Mouse (Mus musculus): ENCODE measurements around the gene Slc5a4b. TPM values are rescaled to one million over a fixed set of nuclear protein-coding genes. Genes with fewer than 3 reads are reported as not detected.

Slc5a4b gene
- polyA plus RNA-seq (2014; fragmentation: Nextera tagmentation; extraction: Ambion mirVana): not detected in 2 replicates

DNA sequence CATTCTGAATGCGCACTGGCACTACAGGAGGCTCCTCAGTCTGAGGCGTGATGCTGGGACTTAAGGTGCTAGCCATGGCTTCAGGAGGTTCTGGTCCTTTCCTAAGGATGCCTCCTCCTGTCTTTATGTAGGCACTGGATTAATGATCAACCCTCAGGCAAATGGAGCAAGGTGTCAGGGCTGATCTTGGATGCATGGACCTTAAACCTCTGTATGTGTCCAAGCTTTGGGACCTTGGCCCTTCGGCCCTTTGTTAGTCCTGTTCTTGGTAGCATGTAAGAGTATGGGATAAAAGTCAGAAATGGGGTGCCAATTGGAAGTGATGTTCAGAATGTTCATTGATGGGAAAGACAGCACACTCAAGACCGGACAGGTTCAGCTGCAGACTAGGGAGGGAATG lies at the start of gene Slc5a4b:
Gene Slc5a4b (minus strand): TSS at position 101 of the 400 bp plus-strand sequence.
- Histone ChIP-seq H3K9me3 (replicated peaks; ENCODE audit: control insufficient read depth, low read length) (no peaks in the 10 kb centered on the region), H3K4me3 (ENCODE audit: low read depth, low read length) (no peak within 1 kb of the TSS), H3K9ac (replicated peaks; ENCODE audit: low read length) (no peak within 1 kb of the TSS), H3K27ac (replicated peaks; ENCODE audit: low read depth, low read length) (no peak within 1 kb of the TSS), H3K4me2 (ENCODE audit: low read depth, low read length) (no peak within 1 kb of the TSS), H3K4me1 (ENCODE audit: control insufficient read depth, insufficient read depth, low read length) (no peaks in the 10 kb centered on the region), H3K27me3 (ENCODE audit: control insufficient read depth, insufficient read depth, low read length) (no peaks in the 10 kb centered on the region), H3K36me3 (replicated peaks; ENCODE audit: control insufficient read depth, insufficient read depth, low read depth, low read length) (no peaks in the 10 kb centered on the region)
- ATAC-seq (replicated peaks; ENCODE audit: insufficient number of reproducible peaks, low FRiP score, low TSS enrichment, low read depth) (no peak), DNase-seq (ENCODE audit: low spot score) (no peak)
- WGBS: 89% methylated on average over 4 of the region's 4 CpGs

DNA sequence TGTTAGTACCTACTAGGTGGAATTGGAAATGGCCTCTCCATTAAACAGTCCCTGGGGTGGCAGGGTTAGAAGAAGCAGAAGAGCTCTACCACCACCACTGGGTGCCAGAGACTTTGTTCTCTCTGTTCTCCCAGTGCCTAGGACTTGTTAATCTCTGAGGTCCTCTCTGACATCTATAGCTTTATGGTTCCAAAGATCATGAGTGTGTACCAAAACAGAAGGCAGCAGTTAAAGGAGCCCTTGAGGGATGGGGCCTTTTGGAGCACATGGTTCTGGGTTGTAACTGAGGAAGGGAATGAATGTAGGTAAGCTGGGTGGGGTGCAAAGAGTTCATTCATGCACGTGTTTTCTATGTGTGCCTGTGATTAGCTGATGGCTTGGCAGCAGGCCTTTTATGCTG lies 47.2 kb upstream of the Slc5a4b start:
- Histone ChIP-seq H3K4me2 (ENCODE audit: low read depth, low read length) (no peak overlapping the region), H3K4me3 (ENCODE audit: low read depth, low read length) (no peak overlapping the region), H3K4me1 (ENCODE audit: control insufficient read depth, insufficient read depth, low read length) (no peaks in the 10 kb centered on the region), H3K9me3 (replicated peaks; ENCODE audit: control insufficient read depth, low read length) (no peaks in the 10 kb centered on the region), H3K27ac (replicated peaks; ENCODE audit: low read depth, low read length) (no peak overlapping the region), H3K9ac (replicated peaks; ENCODE audit: low read length) (no peak overlapping the region), H3K36me3 (replicated peaks; ENCODE audit: control insufficient read depth, insufficient read depth, low read depth, low read length) (no peaks in the 10 kb centered on the region), H3K27me3 (ENCODE audit: control insufficient read depth, insufficient read depth, low read length) (no peaks in the 10 kb centered on the region)
- ATAC-seq (replicated peaks; ENCODE audit: insufficient number of reproducible peaks, low FRiP score, low TSS enrichment, low read depth) (no peak), DNase-seq (ENCODE audit: low spot score) (no peak)
- WGBS: 63% methylated on average over 1 of the region's 1 CpGs

DNA sequence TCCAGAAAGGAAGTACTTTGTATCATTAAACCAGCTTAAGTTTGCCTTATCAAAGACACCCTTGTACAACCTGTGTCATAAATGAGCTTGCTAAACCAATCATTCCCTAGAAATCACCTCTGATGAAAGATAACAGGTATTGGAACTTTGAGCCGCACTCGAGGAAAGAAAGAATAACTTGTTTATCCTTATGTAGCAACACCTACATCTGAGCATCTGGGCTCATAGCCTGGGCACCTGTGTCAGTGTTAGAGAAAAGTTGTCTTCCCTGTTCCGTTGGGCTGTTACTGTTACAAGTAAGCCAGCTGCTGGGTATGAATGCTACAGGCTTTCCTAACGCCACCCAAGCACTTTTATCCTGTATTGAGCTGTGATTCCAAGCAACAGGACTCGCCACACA lies 46.8 kb upstream of the Slc5a4b start:
- H3K4me1 ChIP-seq (ENCODE audit: control insufficient read depth, insufficient read depth, low read length): no peaks in the 10 kb centered on the region
- H3K4me2 ChIP-seq (ENCODE audit: low read depth, low read length): no peak overlapping the region
- H3K27me3 ChIP-seq (ENCODE audit: control insufficient read depth, insufficient read depth, low read length): no peaks in the 10 kb centered on the region
- no peak for DNase-seq (ENCODE audit: low spot score)
- no peaks in the 10 kb centered on the region for H3K36me3 ChIP-seq (replicated peaks; ENCODE audit: control insufficient read depth, insufficient read depth, low read depth, low read length)
- no peak overlapping the region for H3K9ac ChIP-seq (replicated peaks; ENCODE audit: low read length)
- H3K9me3 ChIP-seq (replicated peaks; ENCODE audit: control insufficient read depth, low read length): no peaks in the 10 kb centered on the region
- no peak overlapping the region for H3K27ac ChIP-seq (replicated peaks; ENCODE audit: low read depth, low read length)
- ATAC-seq (replicated peaks; ENCODE audit: insufficient number of reproducible peaks, low FRiP score, low TSS enrichment, low read depth): no peak
- WGBS: 87% methylated on average over 5 of the region's 5 CpGs
- no peak overlapping the region for H3K4me3 ChIP-seq (ENCODE audit: low read depth, low read length)

DNA sequence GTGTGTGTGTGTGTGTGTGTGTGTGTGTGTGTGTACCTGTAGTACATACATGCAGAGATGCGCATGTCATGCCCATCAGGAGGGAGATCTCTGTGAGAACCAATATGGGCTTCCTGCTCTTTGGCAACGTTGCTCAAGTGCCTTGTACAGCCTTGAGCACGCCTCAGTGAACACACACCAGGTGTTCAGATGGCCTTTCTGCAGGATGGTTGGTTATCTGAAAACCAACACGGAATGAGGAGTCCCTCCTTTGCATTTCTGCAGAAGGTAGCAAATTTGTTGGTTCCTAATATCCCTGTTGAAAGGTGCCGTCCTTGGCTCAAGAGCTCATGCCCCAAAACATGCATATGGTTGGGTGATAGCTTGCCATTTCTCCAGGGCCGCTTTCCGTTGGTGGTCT lies 45.1 kb upstream of the Slc5a4b start:
- no peaks in the 10 kb centered on the region for H3K9me3 ChIP-seq (replicated peaks; ENCODE audit: control insufficient read depth, low read length)

DNA sequence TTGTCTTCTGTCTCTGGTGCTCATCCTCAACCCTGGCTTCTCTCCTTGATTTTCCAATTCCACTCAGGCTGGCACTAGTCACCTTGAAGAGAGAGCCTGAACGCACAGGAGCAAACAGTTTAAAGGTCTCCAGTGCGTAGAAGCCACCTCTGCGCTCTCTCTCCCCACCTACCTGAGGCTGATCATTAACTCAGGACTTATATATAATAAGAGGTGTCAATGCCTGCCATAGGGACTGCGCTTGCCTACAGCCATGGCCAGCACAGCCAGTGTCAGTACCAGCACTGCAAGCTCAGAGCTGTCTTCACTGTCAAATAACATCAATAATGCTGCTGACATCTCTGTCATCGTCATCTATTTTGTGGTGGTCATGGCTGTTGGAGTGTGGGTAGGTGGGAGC lies 36.5 kb upstream of the Slc5a4b start, which contains the start of gene Slc5a4a:
Gene Slc5a4a (plus strand): TSS at position 174 of the 400 bp plus-strand sequence.
- Histone ChIP-seq H3K36me3 (replicated peaks; ENCODE audit: control insufficient read depth, insufficient read depth, low read depth, low read length) (no peaks in the 10 kb centered on the region), H3K9me3 (replicated peaks; ENCODE audit: control insufficient read depth, low read length) (no peaks in the 10 kb centered on the region), H3K27ac (replicated peaks; ENCODE audit: low read depth, low read length) (no peak within 1 kb of the TSS), H3K4me1 (ENCODE audit: control insufficient read depth, insufficient read depth, low read length) (no peaks in the 10 kb centered on the region), H3K9ac (replicated peaks; ENCODE audit: low read length) (no peak within 1 kb of the TSS), H3K27me3 (ENCODE audit: control insufficient read depth, insufficient read depth, low read length) (no peaks in the 10 kb centered on the region), H3K4me2 (ENCODE audit: low read depth, low read length) (no peak within 1 kb of the TSS), H3K4me3 (ENCODE audit: low read depth, low read length) (no peak within 1 kb of the TSS)
- DNase-seq (ENCODE audit: low spot score): no peak
- ATAC-seq (replicated peaks; ENCODE audit: insufficient number of reproducible peaks, low FRiP score, low TSS enrichment, low read depth): no peak
- 94% methylated on average over 5 of the region's 5 CpGs for WGBS

More for the DNA sequence above, 45.1 kb upstream of the Slc5a4b start:
- Histone ChIP-seq H3K27ac (replicated peaks; ENCODE audit: low read depth, low read length) (no peak overlapping the region), H3K9ac (replicated peaks; ENCODE audit: low read length) (no peak overlapping the region), H3K36me3 (replicated peaks; ENCODE audit: control insufficient read depth, insufficient read depth, low read depth, low read length) (no peaks in the 10 kb centered on the region), H3K4me1 (ENCODE audit: control insufficient read depth, insufficient read depth, low read length) (no peaks in the 10 kb centered on the region), H3K27me3 (ENCODE audit: control insufficient read depth, insufficient read depth, low read length) (no peaks in the 10 kb centered on the region), H3K4me2 (ENCODE audit: low read depth, low read length) (no peak overlapping the region), H3K4me3 (ENCODE audit: low read depth, low read length) (no peak overlapping the region)
- ATAC-seq (replicated peaks; ENCODE audit: insufficient number of reproducible peaks, low FRiP score, low TSS enrichment, low read depth) (no peak), DNase-seq (ENCODE audit: low spot score) (no peak)
- WGBS: 86% methylated on average over 7 of the region's 7 CpGs

DNA sequence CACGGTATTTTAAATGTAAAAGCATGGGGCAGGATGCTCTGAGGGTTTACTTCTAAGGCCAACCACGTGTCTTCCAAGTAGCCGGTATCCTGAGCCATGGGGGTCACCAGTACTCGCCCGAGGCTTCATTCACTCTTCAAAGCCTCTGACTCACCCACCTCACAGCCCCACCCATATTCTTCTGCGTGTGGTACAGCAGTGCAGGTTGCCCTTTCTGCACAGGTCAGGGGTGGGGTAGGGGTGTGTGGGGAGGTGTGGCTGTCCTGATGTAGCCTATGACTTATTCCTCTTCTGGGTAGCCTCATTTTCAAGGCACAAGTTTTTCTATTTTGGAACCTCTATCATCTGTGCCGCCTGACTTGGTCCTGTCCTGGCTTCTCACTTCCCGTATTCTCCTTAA lies 36.1 kb upstream of the Slc5a4b start:
- H3K36me3 ChIP-seq (replicated peaks; ENCODE audit: control insufficient read depth, insufficient read depth, low read depth, low read length): no peaks in the 10 kb centered on the region
- no peak overlapping the region for H3K27ac ChIP-seq (replicated peaks; ENCODE audit: low read depth, low read length)
- no peak overlapping the region for H3K4me3 ChIP-seq (ENCODE audit: low read depth, low read length)
- no peaks in the 10 kb centered on the region for H3K4me1 ChIP-seq (ENCODE audit: control insufficient read depth, insufficient read depth, low read length)
- no peaks in the 10 kb centered on the region for H3K27me3 ChIP-seq (ENCODE audit: control insufficient read depth, insufficient read depth, low read length)
- 70% methylated on average over 8 of the region's 8 CpGs for WGBS
- H3K9ac ChIP-seq (replicated peaks; ENCODE audit: low read length): no peak overlapping the region
- ATAC-seq (replicated peaks; ENCODE audit: insufficient number of reproducible peaks, low FRiP score, low TSS enrichment, low read depth) (no peak), DNase-seq (ENCODE audit: low spot score) (no peak)
- no peak overlapping the region for H3K4me2 ChIP-seq (ENCODE audit: low read depth, low read length)
- H3K9me3 ChIP-seq (replicated peaks; ENCODE audit: control insufficient read depth, low read length): no peaks in the 10 kb centered on the region

DNA sequence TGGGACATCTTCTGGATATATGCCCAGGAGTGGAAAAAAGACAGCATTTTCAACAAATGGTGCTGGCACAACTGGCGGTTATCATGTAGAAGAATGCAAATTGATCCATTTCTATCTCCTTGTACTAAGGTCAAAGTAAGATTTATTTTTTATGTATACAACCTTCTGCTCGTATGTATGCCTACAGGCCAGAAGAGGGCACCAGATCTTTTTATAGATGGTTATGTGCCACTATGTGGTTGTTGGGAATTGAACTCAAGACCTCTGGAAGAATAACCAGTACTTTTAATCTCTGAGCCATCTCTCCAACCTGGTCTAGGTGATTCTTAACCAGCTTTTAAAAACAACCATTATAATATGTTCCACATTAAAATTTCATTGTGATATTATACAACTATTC lies 25.6 kb upstream of the Slc5a4b start:
- DNase-seq (ENCODE audit: low spot score) (no peak), ATAC-seq (replicated peaks; ENCODE audit: insufficient number of reproducible peaks, low FRiP score, low TSS enrichment, low read depth) (no peak)
- Histone ChIP-seq H3K9ac (replicated peaks; ENCODE audit: low read length) (no peak overlapping the region), H3K4me3 (ENCODE audit: low read depth, low read length) (no peak overlapping the region), H3K36me3 (replicated peaks; ENCODE audit: control insufficient read depth, insufficient read depth, low read depth, low read length) (no peaks in the 10 kb centered on the region), H3K4me2 (ENCODE audit: low read depth, low read length) (no peak overlapping the region), H3K4me1 (ENCODE audit: control insufficient read depth, insufficient read depth, low read length) (no peaks in the 10 kb centered on the region), H3K27ac (replicated peaks; ENCODE audit: low read depth, low read length) (no peak overlapping the region), H3K9me3 (replicated peaks; ENCODE audit: control insufficient read depth, low read length) (no peaks in the 10 kb centered on the region), H3K27me3 (ENCODE audit: control insufficient read depth, insufficient read depth, low read length) (no peaks in the 10 kb centered on the region)
- 74% methylated on average over 2 of the region's 2 CpGs for WGBS

DNA sequence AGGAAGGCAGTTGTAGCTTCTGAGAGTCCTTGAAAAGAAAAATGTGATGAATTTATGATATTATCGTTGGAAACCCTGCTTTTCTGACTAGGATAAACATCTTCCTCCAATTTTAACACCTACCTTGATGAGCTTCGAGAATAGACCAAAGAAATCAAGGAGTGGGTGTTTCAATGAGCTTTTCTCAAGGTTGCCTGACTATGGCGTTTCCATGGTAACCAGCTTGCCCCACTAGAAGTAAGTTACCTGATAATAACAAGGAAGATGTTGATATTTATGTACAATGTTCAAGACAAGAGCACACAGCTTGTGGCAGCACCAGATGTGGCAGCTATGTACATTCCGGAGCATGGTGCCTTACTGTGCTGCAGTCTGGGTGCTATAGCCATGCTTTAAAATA lies 21.7 kb upstream of the Slc5a4b start:
- H3K4me2 ChIP-seq (ENCODE audit: low read depth, low read length): no peak overlapping the region
- no peak for ATAC-seq (replicated peaks; ENCODE audit: insufficient number of reproducible peaks, low FRiP score, low TSS enrichment, low read depth)

More for the DNA sequence above, 21.7 kb upstream of the Slc5a4b start:
- Histone ChIP-seq H3K4me3 (ENCODE audit: low read depth, low read length) (no peak overlapping the region), H3K4me1 (ENCODE audit: control insufficient read depth, insufficient read depth, low read length) (no peaks in the 10 kb centered on the region), H3K9ac (replicated peaks; ENCODE audit: low read length) (no peak overlapping the region), H3K9me3 (replicated peaks; ENCODE audit: control insufficient read depth, low read length) (no peaks in the 10 kb centered on the region), H3K27ac (replicated peaks; ENCODE audit: low read depth, low read length) (no peak overlapping the region), H3K27me3 (ENCODE audit: control insufficient read depth, insufficient read depth, low read length) (no peaks in the 10 kb centered on the region), H3K36me3 (replicated peaks; ENCODE audit: control insufficient read depth, insufficient read depth, low read depth, low read length) (no peaks in the 10 kb centered on the region)
- DNase-seq (ENCODE audit: low spot score): no peak
- WGBS: 75% methylated on average over 4 of the region's 4 CpGs

All from embryonic facial prominence, embryonic 11.5 days (tissue).